Comparison of ENCODE assay signal across 8 mouse cellular contexts in genomic region chr9:122120089-122120488, GRCm38 (mm10). TPM values are rescaled to one million over a fixed set of nuclear protein-coding genes. Genes with fewer than 3 reads are reported as not detected.
DNase-seq lines count a peak whose midpoint lies in the region; ATAC-seq and TF ChIP-seq lines count a peak whose summit lies in the region.

No protein-coding gene starts in this region.

- no peak overlapping the region for H3K4me3 ChIP-seq in hindbrain, embryonic 11.5 days (ENCODE audit: low read depth, low read length)
- H3K4me3 ChIP-seq in hindbrain, embryonic 16.5 days (ENCODE audit: low read length), result no peak overlapping the region
- H3K4me3 ChIP-seq in E14TG2a.4 (replicated peaks; ENCODE audit: low read length), result no peak overlapping the region

- 37% methylated on average over 3 of the region's 3 CpGs for WGBS in hindbrain, embryonic 11.5 days
- 40% methylated on average over 3 of the region's 3 CpGs for whole genome bisulfite sequencing in hindbrain, embryonic 16.5 days

- DNase-seq in hindbrain, embryonic 11.5 days (ENCODE audit: low spot score), result peak; percentile 60
- peak; percentile 69 for DNase-seq in cerebellum, adult 11 months
- peak; percentile 53 for DNase-seq in gastrocnemius, postnatal 14 days
- DNase-seq in kidney, adult 9 months, result peak; percentile 87
- peak; percentile 84 for DNase-seq in lung, postnatal 10 days
- no peak for DNase-seq in urinary bladder, postnatal 10 days (ENCODE audit: low spot score)

- no peaks in the 10 kb centered on the region for H3K9me3 ChIP-seq in hindbrain, embryonic 11.5 days (ENCODE audit: control insufficient read depth, low read length)
- H3K9me3 ChIP-seq in hindbrain, embryonic 16.5 days (ENCODE audit: control insufficient read depth, low read length), result no peaks in the 10 kb centered on the region
- H3K9me3 ChIP-seq in E14TG2a.4 (ENCODE audit: low read length), result no peaks in the 10 kb centered on the region

- no peak for ATAC-seq in hindbrain, embryonic 11.5 days (ENCODE audit: low FRiP score)
- no peak for ATAC-seq in hindbrain, embryonic 16.5 days

- no peak overlapping the region for H3K27ac ChIP-seq in hindbrain, embryonic 11.5 days (ENCODE audit: low read depth, low read length)
- H3K27ac ChIP-seq in hindbrain, embryonic 16.5 days (ENCODE audit: low read depth, low read length), result no peak overlapping the region

- TF ChIP-seq CTCF in E14TG2a.4 (conservative IDR thresholded peaks at IDR 0.05; ENCODE audit: low read length), result peak; percentile 55

- H3K27me3 ChIP-seq in hindbrain, embryonic 11.5 days (ENCODE audit: control insufficient read depth, insufficient read depth, low read length), result no peaks in the 10 kb centered on the region
- no peaks in the 10 kb centered on the region for H3K27me3 ChIP-seq in hindbrain, embryonic 16.5 days (replicated peaks; ENCODE audit: control insufficient read depth, insufficient read depth, low read length)
- peaks cover 5% of the 10 kb centered on the region; the same call in 1 of the 2 replicates for H3K27me3 ChIP-seq in E14TG2a.4 (ENCODE audit: insufficient read depth, low read length)

- 0 out of 2 replicates have a peak, but pooled peaks cover 2% of the 10 kb centered on the region for H3K4me1 ChIP-seq in hindbrain, embryonic 11.5 days (replicated peaks; ENCODE audit: control insufficient read depth, insufficient read depth, low read length)
- H3K4me1 ChIP-seq in hindbrain, embryonic 16.5 days (ENCODE audit: control insufficient read depth, insufficient read depth, low read depth, low read length), result peaks cover 8% of the 10 kb centered on the region
- peaks cover 12% of the 10 kb centered on the region for H3K4me1 ChIP-seq in E14TG2a.4 (replicated peaks; ENCODE audit: low read depth, low read length)

- H3K9ac ChIP-seq in hindbrain, embryonic 11.5 days (ENCODE audit: low read depth, low read length), result no peak overlapping the region
- H3K9ac ChIP-seq in hindbrain, embryonic 16.5 days (ENCODE audit: low read depth, low read length), result no peak overlapping the region

- no peaks in the 10 kb centered on the region for H3K36me3 ChIP-seq in hindbrain, embryonic 11.5 days (ENCODE audit: control insufficient read depth, insufficient read depth, low read length)
- no peaks in the 10 kb centered on the region for H3K36me3 ChIP-seq in hindbrain, embryonic 16.5 days (ENCODE audit: control insufficient read depth, insufficient read depth, low read length)
- H3K36me3 ChIP-seq in E14TG2a.4 (ENCODE audit: insufficient read depth, low read length), result no peaks in the 10 kb centered on the region

- intact Hi-C loops in gastrocnemius, postnatal 14 days (cut with DNase I; ENCODE audit: low total_unique reads), result loop anchor here (5.0 kb wide), 1 partner anchor 62 kb away; no protein-coding TSS in a partner anchor

- no peak overlapping the region for H3K4me2 ChIP-seq in hindbrain, embryonic 11.5 days (replicated peaks; ENCODE audit: low read depth, low read length)
- H3K4me2 ChIP-seq in hindbrain, embryonic 16.5 days (ENCODE audit: low read length), result no peak overlapping the region

RNA-seq across cellular contexts. Expression of gene Snrk, which starts 3.0 kb away (rescaled TPM):
- 22.0 and 24.3 TPM in 2 replicates for polyA plus RNA-seq in hindbrain, embryonic 11.5 days (2014; fragmentation: Nextera tagmentation; extraction: Ambion mirVana)
- polyA plus RNA-seq in hindbrain, embryonic 16.5 days (2015; fragmentation: Nextera tagmentation; extraction: Ambion mirVana), result 75.8 and 89.4 TPM in 2 replicates
- total RNA-seq in gastrocnemius, postnatal 14 days (2021), result 10 to 100 TPM; 53.5 to 93.5 TPM
